Mouse (Mus musculus): ENCODE results near the gene Socs7.
A peak's percentile ranks its signal among the peaks of the same experiment; 100 is the strongest.
"Not testable (repeated sequence)": the region's sequence is repeated elsewhere in the genome, so short reads cannot be mapped to it uniquely, and the experiment has no call there.

The Socs7 gene

GRCm38 (mm10) chr11:97361948-97362648, at the start of gene Socs7:
Gene Socs7, plus strand, starts transcription at chr11:97362551.
- DNase-seq = peak; percentile 99

GRCm38 (mm10) chr11:97312871-97313270, 49.5 kb upstream of the Socs7 start:
- not testable (repeated sequence) for DNase-seq

DNA sequence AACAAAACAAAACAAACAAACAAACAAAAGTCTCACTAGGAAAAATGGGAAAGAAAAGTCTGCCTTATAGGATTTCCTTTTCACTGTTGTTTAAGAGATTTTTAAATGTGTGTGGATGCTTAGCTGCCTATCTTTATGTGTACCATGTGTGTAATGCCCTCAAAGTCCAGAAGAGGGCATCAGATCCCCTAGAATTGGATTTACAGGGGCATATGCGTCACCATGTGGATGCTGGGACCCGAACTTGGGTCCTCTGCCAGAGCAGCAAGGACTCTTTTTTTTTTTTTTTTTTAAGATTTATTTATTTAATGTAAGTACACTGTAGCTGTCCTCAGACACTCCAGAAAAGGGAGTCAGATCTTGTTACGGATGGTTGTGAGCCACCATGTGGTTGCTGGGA, 48.2 kb upstream of the Socs7 start:
- DNase-seq = peak; percentile 50 to 69

DNA sequence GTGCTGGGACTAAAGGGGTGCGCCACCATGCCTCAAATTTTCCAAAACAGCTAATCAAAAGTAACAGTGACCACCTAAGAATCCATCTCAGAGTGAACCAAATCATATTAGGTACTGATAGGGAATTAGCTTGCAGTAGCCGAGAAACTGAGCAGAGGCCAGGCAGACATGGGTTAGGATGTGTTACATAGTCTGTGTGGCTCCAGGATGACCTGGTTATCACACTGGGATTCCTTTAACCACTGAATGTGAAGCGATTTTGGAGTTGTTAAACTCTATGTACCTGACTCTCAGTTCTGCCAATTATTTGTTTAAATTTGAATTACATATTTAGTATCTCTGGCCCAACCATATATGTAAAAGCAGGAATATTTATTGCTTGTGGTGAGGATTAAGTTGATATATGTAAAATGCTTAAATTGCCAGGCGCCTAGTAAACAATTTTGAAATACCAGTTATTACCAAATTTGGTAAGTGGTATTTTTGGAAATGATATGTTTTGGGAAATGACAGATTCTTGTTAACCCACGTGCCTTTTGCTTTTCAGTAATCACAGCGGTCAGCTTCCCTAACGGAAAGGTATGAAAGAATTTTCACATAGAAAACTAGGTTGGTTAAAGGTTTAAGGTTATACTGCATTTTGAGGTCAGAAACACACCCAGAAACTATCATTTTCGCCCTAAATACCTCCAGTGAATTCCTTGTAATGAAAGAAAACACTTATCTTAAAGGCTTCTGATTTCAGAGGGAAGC, 47.4 kb upstream of the Socs7 start:
- DNase-seq = no peak

DNA sequence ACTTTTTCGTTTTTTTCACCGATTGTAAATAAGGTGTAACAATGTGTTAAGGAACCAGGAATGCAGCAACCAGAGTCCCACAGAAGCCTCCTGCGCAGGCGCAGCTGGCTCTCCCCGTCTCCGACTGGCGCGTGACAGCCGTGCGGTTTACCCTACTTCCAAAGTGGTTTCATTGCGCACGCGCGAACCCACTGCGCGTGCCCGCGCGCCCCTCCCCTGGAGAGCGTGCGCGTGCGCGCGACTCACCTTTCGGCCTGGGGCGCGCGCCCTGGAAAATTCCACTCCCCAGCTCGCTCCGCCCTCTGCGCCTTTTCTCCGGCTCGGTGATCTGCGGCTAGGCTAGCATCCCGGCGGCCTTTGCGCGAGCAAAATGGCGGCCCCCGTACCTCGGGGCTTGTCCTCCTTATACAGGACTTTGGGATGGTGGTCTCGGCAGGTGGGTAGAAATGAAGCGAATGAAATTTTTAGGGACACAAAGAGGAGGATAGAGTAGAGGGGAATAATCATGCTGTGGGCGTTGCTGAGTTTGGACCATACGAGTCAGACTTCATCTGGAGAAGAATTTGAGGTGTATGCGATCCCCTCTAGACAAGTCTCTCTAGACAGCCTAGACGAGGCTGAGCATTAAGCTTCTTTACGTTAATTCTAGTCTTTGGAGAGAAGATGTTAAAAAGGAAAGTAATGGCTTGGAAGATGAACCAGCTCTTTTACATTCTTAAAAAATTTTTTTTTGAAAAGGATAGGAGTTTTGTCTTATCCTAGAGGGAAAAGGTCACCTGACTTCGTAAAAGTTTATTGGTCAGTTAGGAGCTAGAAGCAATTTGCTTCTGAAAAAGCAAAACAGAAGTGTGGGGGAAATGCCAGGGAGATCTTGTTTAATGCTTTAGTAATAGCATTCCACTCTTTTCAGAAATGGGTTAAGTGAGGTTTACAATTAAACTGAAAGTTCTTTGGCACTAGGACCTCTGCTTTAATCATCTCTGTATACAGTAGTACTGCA, 46.5 kb upstream of the Socs7 start, which contains the start of gene Mrpl45:
Gene Mrpl45 (plus strand): TSS at position 213 of the 1,000 bp plus-strand sequence.
- DNase-seq = peak; percentile 99

- DNase-seq = no peak
Observed at GRCm38 (mm10) chr11:97321197-97321596, 41.2 kb upstream of the Socs7 start.

DNA sequence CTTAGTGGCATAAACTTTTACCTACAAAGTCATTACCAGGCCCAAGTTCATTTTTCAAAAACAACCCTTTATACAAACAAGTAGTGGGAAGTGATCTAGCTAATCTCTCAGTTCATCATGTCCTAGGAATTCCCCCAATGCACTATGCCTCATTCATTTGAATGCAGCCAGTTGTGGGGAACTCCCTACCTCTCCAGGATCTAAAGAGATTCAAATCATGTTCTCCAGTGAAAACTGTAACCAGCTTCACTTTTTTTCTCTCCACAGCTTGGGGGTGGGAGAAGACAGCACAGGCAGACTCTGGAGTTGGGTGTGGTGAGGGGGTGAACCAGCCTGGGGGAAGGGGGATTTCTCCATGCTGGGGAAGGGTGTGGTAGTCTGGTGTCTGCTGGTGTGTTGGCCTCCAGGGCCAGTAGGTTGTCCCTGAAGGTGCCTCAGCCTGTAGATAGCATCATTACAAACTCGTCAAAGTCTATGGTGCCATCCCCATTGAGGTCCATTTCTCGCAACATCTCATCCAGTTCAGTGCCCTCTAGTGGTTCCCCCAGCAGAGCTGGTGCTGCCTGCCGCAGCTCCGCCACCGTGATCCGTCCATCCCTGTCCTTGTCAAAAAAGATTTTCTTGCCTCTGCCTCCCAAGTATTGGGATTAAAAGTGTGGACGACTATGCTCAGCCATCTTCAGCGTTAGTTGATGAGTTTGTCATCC, 40.3 kb upstream of the Socs7 start:
- DNase-seq = not testable (repeated sequence)

DNA sequence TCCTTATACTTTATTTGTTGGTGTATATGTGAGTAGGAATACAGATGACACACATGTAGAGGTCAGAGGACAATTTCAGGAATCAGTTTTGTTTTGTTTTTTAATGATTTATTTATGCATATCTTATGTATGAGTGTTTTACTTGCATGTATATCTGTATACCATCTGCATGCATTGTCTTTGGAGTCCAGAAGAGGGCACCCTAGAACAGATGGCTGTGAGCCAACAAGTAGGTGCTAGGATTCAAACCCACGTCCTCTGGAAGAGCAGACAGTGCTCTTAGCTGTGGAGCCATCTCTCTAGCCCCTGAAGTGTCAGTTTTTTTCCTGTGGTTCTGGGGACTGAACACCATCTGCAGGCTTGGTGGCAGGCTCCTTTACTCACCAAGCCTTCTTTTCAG, 37.1 kb upstream of the Socs7 start:
- no peak for DNase-seq

GRCm38 (mm10) chr11:97328148-97328547, 34.2 kb upstream of the Socs7 start:
- DNase-seq = peak; percentile 79 to 85

GRCm38 (mm10) chr11:97330315-97330714, 32.0 kb upstream of the Socs7 start:
- DNase-seq = no peak

- DNase-seq = no peak
Observed at GRCm38 (mm10) chr11:97331231-97332190, 30.8 kb upstream of the Socs7 start.

DNA sequence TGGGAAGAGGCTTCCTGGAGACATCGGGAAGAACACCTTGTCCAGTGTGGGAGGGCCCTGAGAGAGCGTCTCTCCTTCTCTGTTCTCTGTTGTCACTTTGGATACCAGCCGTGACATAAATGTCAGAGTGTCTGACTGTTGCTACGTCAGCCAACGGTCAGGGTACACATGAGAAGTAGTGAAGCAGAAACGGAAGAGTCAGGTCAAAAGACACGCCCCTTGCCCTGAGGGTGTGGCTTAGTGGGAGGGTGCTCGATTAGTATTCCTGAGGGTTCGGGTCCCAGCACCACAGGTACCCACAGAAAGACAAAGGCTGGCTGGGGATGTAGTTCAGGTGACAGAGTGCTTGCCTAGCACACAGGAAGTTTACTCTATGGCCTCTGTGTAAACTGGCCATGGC, 29.3 kb upstream of the Socs7 start:
- DNase-seq = no peak

DNA sequence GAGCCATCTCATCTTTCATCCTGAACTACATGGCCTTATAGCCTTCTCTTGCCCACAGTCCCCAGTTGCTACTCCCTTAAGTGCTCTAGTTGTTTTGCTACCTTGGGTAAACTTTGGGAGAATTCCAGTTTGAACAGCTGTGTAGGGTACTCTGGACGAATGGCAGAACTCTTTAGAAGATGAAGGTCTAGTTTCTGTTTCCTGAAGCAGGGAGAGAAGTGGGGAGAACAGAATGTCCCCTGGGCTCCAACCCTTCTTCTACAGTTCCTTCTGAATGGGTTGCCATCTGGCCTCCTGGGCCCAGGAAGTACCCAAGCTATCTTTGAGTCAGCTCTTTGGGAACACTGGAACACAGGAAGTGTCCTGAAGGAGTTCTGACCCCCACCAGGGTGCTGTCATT, 28.5 kb upstream of the Socs7 start:
- DNase-seq = no peak

GRCm38 (mm10) chr11:97334400-97334799, 28.0 kb upstream of the Socs7 start:
- DNase-seq = no peak

GRCm38 (mm10) chr11:97336238-97336637, 26.1 kb upstream of the Socs7 start:
- no peak for DNase-seq

GRCm38 (mm10) chr11:97336751-97337345, 25.5 kb upstream of the Socs7 start:
- DNase-seq = no peak

DNA sequence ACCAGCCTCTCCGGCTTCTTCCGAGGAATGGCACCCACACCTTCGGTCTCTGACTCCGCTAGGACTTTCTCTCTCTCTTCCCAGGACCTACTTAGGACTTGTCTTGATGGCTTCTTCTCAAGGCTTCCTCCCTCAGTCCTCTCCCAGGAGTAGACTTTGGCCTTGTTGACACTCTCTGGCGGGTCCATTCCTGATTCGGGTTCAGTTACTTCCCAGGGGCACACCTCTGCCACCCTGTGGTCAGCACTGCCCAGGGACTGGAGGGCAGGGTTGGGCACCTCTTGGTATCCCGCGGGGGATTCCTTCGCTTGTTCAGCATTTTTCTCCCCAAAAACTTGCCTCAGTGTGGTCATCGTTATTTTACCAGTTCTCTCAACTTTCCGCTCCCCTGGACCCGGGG, 25.0 kb upstream of the Socs7 start:
- DNase-seq = no peak

- DNase-seq = peak; percentile 43 to 48
Observed at GRCm38 (mm10) chr11:97338302-97338976, 23.9 kb upstream of the Socs7 start.

GRCm38 (mm10) chr11:97338977-97339315, 23.4 kb upstream of the Socs7 start:
- DNase-seq = peak; percentile 86 to 87

DNA sequence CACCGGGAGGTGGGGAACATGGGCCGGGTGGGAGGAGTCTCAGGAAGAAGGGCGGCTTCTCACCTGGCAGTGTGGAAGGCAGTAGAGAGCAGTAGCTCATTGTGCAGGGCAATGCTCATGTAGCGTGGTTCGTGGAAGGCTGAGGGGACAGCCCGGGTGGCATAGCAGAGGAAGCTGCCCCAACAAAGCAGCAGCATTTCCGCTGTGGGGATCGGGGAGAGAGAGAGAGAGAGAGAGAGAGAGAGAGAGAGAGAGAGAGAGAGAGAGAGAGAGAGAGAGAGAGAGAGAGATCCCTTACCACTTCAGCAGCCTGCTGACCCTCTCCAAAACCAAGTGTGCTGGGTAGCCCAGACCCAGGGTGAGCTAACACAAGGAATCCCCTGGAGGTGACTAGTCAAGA, 19.2 kb upstream of the Socs7 start:
- DNase-seq = no peak

All from cerebellum, postnatal 10 days (tissue).